Mouse (Mus musculus) heart, adult 2 months (tissue): ENCODE data around the gene Pdxdc1.

Experiments used
- CTCF ChIP-seq: fragments of 200-600 bp; IDR thresholded peaks from 2 replicates; pipeline ENCODE4 v1.8.1; 2022; ENCODE audit warnings: antibody characterized with exemption, mild to moderate bottlenecking, moderate library complexity
- POLR2A ChIP-seq: fragments of 200-500 bp; IDR thresholded peaks from 2 replicates; pipeline ENCODE4 v1.6.1; 2011; ENCODE audit warnings: mild to moderate bottlenecking, low read depth, low read length, control low read depth; ENCODE audit not compliant: insufficient read depth

GRCm38 (mm10) chr16:13825781-13826490 is 77.0 kb downstream of the Pdxdc1 start:
- no peak for TF ChIP-seq POLR2A
- no peak for TF ChIP-seq CTCF
